Mouse (Mus musculus) brain, embryonic 14.5 days (tissue): ENCODE measurements around the gene Nxf1.

Experiments
- CTCF ChIP-seq: fragments of 200-500 bp; IDR thresholded peaks from 2 replicates; pipeline ENCODE4 v1.5.1; 2012; ENCODE audit warnings: inconsistent platforms, mild to moderate bottlenecking, moderate library complexity, borderline replicate concordance; ENCODE audit not compliant: insufficient read depth, insufficient read length; ENCODE audit errors: extremely low read depth
- POLR2A ChIP-seq: fragments of 200-500 bp; IDR thresholded peaks from 2 replicates; pipeline ENCODE4 v1.6.1; 2012; ENCODE audit warnings: mild to moderate bottlenecking, inconsistent platforms, borderline replicate concordance; ENCODE audit not compliant: poor library complexity, insufficient read depth, insufficient read length, severe bottlenecking; ENCODE audit errors: extremely low read depth

- TF ChIP-seq CTCF, result no peak
- no peak for TF ChIP-seq POLR2A
Observed at GRCm38 (mm10) chr19:8817001-8817400, 60.1 kb downstream of the Nxf1 start.
